Mouse (Mus musculus): ENCODE data around the gene Epb41.

The Epb41 gene

GRCm38 (mm10) chr4:132074077-132074932 lies 816 bp downstream of the Epb41 start, which contains the start of gene Gm10300:
Gm10300 (plus strand) TSS chr4:132074697.
- peak in 1 of 2 experiments; percentile 48 for DNase-seq (ENCODE audit: low read depth in 1 of 2, low spot score in 2 of 2)

GRCm38 (mm10) chr4:132072946-132073345 lies 2.2 kb downstream of the Epb41 start:
- DNase-seq (ENCODE audit: low read depth in 1 of 2, low spot score in 2 of 2): no peak

GRCm38 (mm10) chr4:132072156-132072555 lies 3.0 kb downstream of the Epb41 start:
- DNase-seq (ENCODE audit: low read depth in 1 of 2, low spot score in 2 of 2): no peak

- no peak for DNase-seq (ENCODE audit: low read depth in 1 of 2, low spot score in 2 of 2)
Measured at GRCm38 (mm10) chr4:132071674-132072073, 3.4 kb downstream of the Epb41 start.

DNA sequence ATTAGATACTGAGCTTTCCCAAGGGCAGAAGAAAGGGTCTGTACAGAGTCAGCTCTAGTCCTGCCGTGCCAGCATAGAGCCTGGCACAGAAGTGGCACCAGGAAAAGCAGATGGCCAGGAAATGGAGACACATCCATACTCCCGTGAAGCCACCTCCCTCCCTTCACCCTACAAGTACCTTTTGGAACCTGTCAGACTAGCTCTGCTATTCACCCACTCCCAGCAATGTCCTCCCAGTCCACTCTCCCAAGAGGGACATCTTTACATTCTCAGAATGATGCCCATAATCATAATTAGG lies 7.2 kb downstream of the Epb41 start:
- no peak for DNase-seq (ENCODE audit: low read depth in 1 of 2, low spot score in 2 of 2)

GRCm38 (mm10) chr4:132067112-132067937 lies 7.8 kb downstream of the Epb41 start:
- no peak for DNase-seq (ENCODE audit: low read depth in 1 of 2, low spot score in 2 of 2)

DNA sequence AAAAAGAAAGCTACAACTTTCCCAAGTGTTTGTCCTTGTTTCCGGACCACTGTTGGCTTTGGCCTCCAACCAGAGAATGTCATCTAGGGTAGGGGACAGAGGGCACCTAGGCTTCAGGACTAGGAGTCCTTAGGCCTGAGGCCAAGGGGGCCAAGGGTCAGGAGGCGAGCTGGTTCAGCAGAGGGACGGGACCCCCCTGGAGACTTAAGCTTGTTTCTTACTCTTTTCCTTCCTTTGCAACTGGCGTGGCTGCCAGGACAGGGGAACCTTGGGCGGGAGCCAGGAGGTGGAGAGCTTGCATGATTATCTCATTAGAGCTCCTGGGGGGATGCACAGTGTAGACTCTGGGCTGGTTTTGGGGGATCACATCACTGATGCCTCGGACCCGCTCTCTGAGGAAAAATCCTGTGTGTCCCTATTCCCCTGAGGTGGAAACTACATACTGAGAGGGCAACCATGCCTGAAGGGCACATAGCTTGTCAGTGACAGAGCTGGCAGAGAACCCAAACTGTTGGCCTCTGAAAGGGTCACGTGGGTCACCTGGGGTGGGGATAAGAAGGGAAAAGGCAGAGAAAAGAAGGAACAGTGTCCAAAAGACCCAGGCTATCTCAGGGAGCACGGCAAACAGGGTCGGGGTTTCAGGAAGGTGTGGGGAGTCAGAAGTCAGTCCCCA lies 8.9 kb downstream of the Epb41 start:
- no peak for DNase-seq (ENCODE audit: low read depth in 1 of 2, low spot score in 2 of 2)

- no peak for DNase-seq (ENCODE audit: low read depth in 1 of 2, low spot score in 2 of 2)
Measured at GRCm38 (mm10) chr4:132065578-132065977, 9.5 kb downstream of the Epb41 start.

DNA sequence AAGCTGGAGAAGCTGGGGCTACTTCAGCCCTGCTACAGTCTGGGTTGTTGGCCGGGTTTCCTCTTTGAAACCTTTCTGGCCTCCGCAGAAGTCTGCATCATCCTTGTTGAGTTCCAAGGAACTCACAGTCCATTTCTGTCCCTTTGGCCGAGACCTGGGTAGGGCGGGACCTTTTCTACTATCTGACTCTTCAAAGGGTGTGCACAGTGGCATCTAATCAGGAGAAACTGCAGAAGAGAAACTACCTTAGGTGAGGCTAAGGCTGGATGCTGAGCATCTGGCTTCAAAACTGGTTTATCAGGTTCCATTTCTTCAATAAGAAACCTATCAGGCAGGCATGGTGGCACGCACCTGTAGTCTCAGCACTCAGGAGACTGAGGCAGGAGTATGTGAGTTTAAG lies 10.6 kb downstream of the Epb41 start:
- DNase-seq (ENCODE audit: low read depth in 1 of 2, low spot score in 2 of 2): no peak

GRCm38 (mm10) chr4:132062934-132063884 lies 11.9 kb downstream of the Epb41 start:
- DNase-seq (ENCODE audit: low read depth in 1 of 2, low spot score in 2 of 2): no peak

GRCm38 (mm10) chr4:132062289-132062688 lies 12.8 kb downstream of the Epb41 start:
- no peak for DNase-seq (ENCODE audit: low read depth in 1 of 2, low spot score in 2 of 2)

DNA sequence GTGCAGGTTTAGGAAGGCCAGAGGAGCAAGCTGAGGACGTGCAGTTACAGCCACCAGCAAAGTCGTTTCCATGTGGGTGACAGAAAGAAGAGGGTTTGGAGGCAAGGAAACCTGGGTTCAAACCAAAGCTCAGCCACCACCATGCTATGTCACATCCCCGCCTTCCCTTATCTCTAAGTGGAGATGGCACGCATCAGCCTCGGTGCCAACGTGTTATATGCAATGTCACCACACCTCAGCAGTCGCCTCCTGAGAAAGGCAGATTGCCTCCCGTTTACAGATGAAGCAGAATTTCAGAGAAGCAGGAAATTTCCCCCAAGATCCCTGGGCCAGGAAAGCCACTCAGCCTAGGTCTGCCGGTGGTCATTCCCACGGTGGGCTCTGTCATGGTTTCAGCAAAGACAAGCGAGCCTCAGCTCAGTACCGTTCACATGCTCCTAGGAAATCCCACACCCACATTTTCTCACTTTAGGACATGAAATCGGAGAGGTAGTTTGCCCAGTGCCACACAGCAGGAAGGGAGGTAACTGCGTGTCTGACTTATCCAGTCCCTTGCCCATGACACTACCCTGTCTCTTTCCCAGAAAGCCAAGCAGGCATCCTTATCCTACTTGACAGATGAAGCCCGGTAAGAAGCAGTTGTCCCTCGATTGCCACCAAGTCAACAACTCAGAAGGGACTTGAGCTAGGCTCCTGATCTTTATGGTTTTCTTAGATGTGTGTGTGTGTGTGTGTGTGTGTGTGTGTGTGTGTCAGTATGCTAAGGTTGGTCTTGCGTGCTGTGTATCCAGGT lies 14.9 kb downstream of the Epb41 start:
- DNase-seq (ENCODE audit: low read depth in 1 of 2, low spot score in 2 of 2): no peak

- DNase-seq (ENCODE audit: low read depth in 1 of 2, low spot score in 2 of 2): no peak
Measured at GRCm38 (mm10) chr4:132059541-132059940, 15.6 kb downstream of the Epb41 start.

GRCm38 (mm10) chr4:132057311-132057710 lies 17.8 kb downstream of the Epb41 start:
- no peak for DNase-seq (ENCODE audit: low read depth in 1 of 2, low spot score in 2 of 2)

DNA sequence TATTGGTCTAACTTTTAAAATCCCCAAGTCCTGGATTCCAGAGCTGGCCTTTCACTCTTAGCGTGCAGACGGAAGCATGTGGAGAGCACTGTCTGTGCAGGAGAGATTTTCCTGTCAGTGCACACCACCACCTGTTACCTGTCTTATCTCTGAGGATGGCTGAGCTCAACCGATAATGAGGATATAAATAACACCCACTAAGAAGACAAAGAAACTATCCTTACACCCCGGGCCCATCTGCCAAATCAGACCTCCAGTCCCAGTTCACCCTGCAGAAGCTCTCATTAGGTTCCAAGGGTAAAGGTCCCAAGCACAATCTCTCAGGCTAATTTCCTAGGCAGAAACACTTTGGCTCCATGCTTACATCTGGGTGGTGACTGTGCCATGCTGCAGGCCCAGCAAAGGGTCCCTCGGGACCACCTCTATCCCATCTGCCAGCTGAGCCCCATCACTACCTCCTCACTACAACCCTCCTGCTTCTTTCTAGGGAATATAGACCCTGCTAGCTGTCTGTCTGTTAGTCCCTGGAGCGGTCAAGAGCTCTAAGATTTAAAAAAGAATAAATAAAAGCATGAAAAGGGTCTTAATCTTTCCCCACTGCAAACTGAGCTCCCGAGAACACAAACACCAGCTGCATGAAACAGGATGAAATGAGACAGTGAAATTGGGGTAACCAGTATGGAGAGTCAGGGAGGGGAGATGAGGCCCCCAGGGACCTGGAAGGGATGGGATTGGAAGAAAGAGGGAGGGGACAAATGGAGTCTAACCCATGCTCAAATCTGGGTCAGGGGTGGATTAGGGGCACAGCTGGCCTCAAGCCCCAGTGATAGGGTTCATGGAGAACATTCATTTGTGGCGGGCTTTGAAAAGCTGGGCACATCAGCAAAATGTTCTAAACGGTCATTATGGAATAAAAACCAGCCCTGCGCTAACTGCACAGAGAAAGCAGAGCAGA lies 23.5 kb downstream of the Epb41 start:
- DNase-seq (ENCODE audit: low read depth in 1 of 2, low spot score in 2 of 2): no peak

GRCm38 (mm10) chr4:132049549-132050200 lies 25.4 kb downstream of the Epb41 start:
- DNase-seq (ENCODE audit: low read depth in 1 of 2, low spot score in 2 of 2): no peak

DNA sequence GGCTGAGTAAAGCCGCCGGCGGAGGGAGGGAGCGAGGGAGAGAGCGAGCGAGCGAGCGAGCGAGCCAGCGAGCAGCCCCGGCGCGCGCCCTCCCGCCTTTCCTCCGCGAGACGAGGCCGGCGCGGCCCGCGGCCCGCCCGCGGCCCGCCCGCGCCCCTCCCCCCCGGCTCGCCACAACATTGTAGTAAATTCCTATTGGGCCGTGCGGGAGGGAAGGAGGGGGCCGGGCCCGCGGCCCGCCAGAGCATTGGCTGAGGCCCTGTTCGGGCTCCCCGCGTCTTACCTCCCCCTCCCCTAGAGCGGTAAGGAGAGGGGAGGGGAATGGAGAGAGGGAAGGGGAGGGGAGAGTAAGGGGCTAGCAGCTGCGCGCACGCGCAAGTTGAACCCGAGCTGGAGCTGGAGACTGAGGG lies 26.1 kb downstream of the Epb41 start:
- peak in 1 of 2 experiments; percentile 58 for DNase-seq (ENCODE audit: low read depth in 1 of 2, low spot score in 2 of 2)

Measured in monocyte, adult 2 months (primary cell).